Mouse (Mus musculus): ENCODE results near the gene Rasa3. TPM values are rescaled to one million over a fixed set of nuclear protein-coding genes. Genes with fewer than 3 reads are reported as not detected.

Rasa3 gene
- polyA plus RNA-seq, 1 experiment from 2014 or later: 26.0 TPM

DNA sequence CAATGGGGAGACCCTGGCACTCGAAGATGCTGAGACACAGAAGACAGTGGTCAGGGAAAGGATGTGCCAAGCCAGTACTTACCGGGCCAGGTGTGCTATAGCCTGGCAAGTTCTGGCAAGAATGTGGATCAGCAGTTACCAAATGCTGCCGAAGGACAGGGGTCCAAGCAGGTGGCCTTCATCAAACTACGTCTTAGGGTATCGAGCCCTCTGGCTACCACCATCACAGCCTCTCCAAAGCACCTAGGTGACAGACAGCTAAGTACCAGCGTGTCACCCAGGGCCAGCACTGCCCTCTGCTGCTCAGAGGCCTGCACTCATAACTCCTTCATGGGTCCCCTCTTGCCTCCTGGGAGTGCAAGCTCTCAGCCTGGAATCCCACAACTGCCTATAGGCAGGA, 81.5 kb downstream of the Rasa3 start:
- H3K36me3 ChIP-seq (ENCODE audit: control insufficient read depth, insufficient read depth, low read length): peaks cover 10% of the 10 kb centered on the region; the same call in 1 of the 2 replicates
- H3K27me3 ChIP-seq (ENCODE audit: control insufficient read depth, insufficient read depth, low read length): no peaks in the 10 kb centered on the region
- H3K4me1 ChIP-seq (ENCODE audit: control insufficient read depth, insufficient read depth, low read length): no peaks in the 10 kb centered on the region
- DNase-seq (no peak), ATAC-seq (ENCODE audit: low FRiP score, low TSS enrichment) (no peak)
- whole genome bisulfite sequencing: 92% methylated on average over 6 of the region's 6 CpGs
- H3K9ac ChIP-seq (replicated peaks; ENCODE audit: low read length): no peak overlapping the region
- H3K9me3 ChIP-seq (ENCODE audit: control insufficient read depth, low read length): no peaks in the 10 kb centered on the region
- H3K4me2 ChIP-seq (ENCODE audit: low read length): no peak overlapping the region
- H3K4me3 ChIP-seq (replicated peaks; ENCODE audit: low read depth, low read length): no peak overlapping the region
- no peak overlapping the region for H3K27ac ChIP-seq (replicated peaks; ENCODE audit: low read depth, low read length)

GRCm38 (mm10) chr8:13594884-13595323, 82.5 kb downstream of the Rasa3 start:
- DNase-seq: no peak
- Histone ChIP-seq H3K27ac (replicated peaks; ENCODE audit: low read depth, low read length) (no peak overlapping the region), H3K36me3 (ENCODE audit: control insufficient read depth, insufficient read depth, low read length) (peaks cover 10% of the 10 kb centered on the region; the same call in 1 of the 2 replicates), H3K4me2 (ENCODE audit: low read length) (no peak overlapping the region), H3K4me1 (ENCODE audit: control insufficient read depth, insufficient read depth, low read length) (no peaks in the 10 kb centered on the region), H3K9ac (replicated peaks; ENCODE audit: low read length) (no peak overlapping the region), H3K27me3 (ENCODE audit: control insufficient read depth, insufficient read depth, low read length) (no peaks in the 10 kb centered on the region), H3K9me3 (ENCODE audit: control insufficient read depth, low read length) (no peaks in the 10 kb centered on the region), H3K4me3 (replicated peaks; ENCODE audit: low read depth, low read length) (no peak overlapping the region)
- WGBS: 90% methylated on average over 11 of the region's 11 CpGs
- no peak for ATAC-seq (ENCODE audit: low FRiP score, low TSS enrichment)

- WGBS: 89% methylated on average over 8 of the region's 8 CpGs
- no peaks in the 10 kb centered on the region for H3K27me3 ChIP-seq (ENCODE audit: control insufficient read depth, insufficient read depth, low read length)
- ATAC-seq (ENCODE audit: low FRiP score, low TSS enrichment): no peak
Measured at GRCm38 (mm10) chr8:13593340-13593739, 84.1 kb downstream of the Rasa3 start.

DNA sequence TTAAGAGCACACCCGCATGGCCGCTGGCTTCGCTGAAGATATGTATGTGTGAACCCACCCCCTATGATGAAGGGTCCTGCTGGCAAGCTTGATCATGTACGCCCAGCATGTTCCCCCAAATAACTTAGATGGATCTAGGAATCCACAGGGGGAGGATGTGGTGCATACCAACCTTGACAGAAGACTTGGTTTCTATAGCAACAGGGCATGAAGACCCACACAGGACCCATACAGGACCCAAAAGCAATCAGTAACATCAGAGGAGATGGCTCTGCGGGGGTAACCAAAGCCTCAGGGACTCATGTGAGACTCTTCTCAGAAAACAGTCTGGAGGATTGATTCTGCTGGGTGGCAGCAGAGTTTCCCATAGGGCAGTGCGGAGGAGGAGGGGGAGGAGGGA, 86.2 kb downstream of the Rasa3 start:
- ATAC-seq (ENCODE audit: low FRiP score, low TSS enrichment): no peak
- Histone ChIP-seq H3K27me3 (ENCODE audit: control insufficient read depth, insufficient read depth, low read length) (no peaks in the 10 kb centered on the region), H3K9ac (replicated peaks; ENCODE audit: low read length) (no peak overlapping the region), H3K36me3 (ENCODE audit: control insufficient read depth, insufficient read depth, low read length) (0 out of 2 replicates have a peak, but pooled peaks cover 6% of the 10 kb centered on the region), H3K4me1 (ENCODE audit: control insufficient read depth, insufficient read depth, low read length) (no peaks in the 10 kb centered on the region), H3K9me3 (ENCODE audit: control insufficient read depth, low read length) (no peaks in the 10 kb centered on the region), H3K4me3 (replicated peaks; ENCODE audit: low read depth, low read length) (no peak overlapping the region), H3K4me2 (ENCODE audit: low read length) (no peak overlapping the region), H3K27ac (replicated peaks; ENCODE audit: low read depth, low read length) (no peak overlapping the region)
- 85% methylated on average over 6 of the region's 6 CpGs for WGBS
- no peak for DNase-seq

More at GRCm38 (mm10) chr8:13593340-13593739, 84.1 kb downstream of the Rasa3 start:
- no peak for DNase-seq
- Histone ChIP-seq H3K4me2 (ENCODE audit: low read length) (no peak overlapping the region), H3K27ac (replicated peaks; ENCODE audit: low read depth, low read length) (no peak overlapping the region), H3K9me3 (ENCODE audit: control insufficient read depth, low read length) (no peaks in the 10 kb centered on the region), H3K4me1 (ENCODE audit: control insufficient read depth, insufficient read depth, low read length) (no peaks in the 10 kb centered on the region), H3K9ac (replicated peaks; ENCODE audit: low read length) (no peak overlapping the region), H3K4me3 (replicated peaks; ENCODE audit: low read depth, low read length) (no peak overlapping the region), H3K36me3 (ENCODE audit: control insufficient read depth, insufficient read depth, low read length) (peaks cover 10% of the 10 kb centered on the region; the same call in 1 of the 2 replicates)

DNA sequence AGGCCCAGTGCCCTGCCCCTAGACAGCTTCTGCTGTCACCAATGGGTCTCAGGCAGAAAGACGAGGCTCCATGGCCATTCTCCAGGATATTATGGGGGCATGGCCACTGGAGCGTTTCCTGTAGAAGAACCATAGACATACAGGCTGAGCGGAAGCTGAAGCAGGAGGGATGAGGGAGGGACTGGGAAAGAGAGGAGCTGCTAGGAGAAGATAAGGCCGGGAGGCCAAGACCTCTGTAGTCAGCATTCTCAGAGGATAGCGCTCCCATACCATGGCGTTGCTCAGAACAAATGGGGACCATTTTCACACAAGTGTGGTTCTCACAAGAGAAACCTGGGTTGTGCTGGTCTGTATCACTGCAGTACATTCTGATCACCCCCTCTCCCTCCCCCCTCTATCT, 88.3 kb downstream of the Rasa3 start:
- ATAC-seq (ENCODE audit: low FRiP score, low TSS enrichment): no peak
- no peaks in the 10 kb centered on the region for H3K9me3 ChIP-seq (ENCODE audit: control insufficient read depth, low read length)

GRCm38 (mm10) chr8:13584652-13585051, 92.8 kb downstream of the Rasa3 start:
- peaks cover 46% of the 10 kb centered on the region for H3K36me3 ChIP-seq (ENCODE audit: control insufficient read depth, insufficient read depth, low read length)
- H3K9ac ChIP-seq (replicated peaks; ENCODE audit: low read length): no peak overlapping the region
- H3K27me3 ChIP-seq (ENCODE audit: control insufficient read depth, insufficient read depth, low read length): no peaks in the 10 kb centered on the region
- no peak overlapping the region for H3K4me2 ChIP-seq (ENCODE audit: low read length)
- no peak for ATAC-seq (ENCODE audit: low FRiP score, low TSS enrichment)
- no peaks in the 10 kb centered on the region for H3K4me1 ChIP-seq (ENCODE audit: control insufficient read depth, insufficient read depth, low read length)
- DNase-seq: no peak
- no peak overlapping the region for H3K4me3 ChIP-seq (replicated peaks; ENCODE audit: low read depth, low read length)
- WGBS: 81% methylated on average over 8 of the region's 8 CpGs
- H3K9me3 ChIP-seq (ENCODE audit: control insufficient read depth, low read length): no peaks in the 10 kb centered on the region
- no peak overlapping the region for H3K27ac ChIP-seq (replicated peaks; ENCODE audit: low read depth, low read length)

More for the DNA sequence above, 88.3 kb downstream of the Rasa3 start:
- DNase-seq: no peak
- Histone ChIP-seq H3K27ac (replicated peaks; ENCODE audit: low read depth, low read length) (no peak overlapping the region), H3K4me3 (replicated peaks; ENCODE audit: low read depth, low read length) (no peak overlapping the region), H3K9ac (replicated peaks; ENCODE audit: low read length) (no peak overlapping the region), H3K27me3 (ENCODE audit: control insufficient read depth, insufficient read depth, low read length) (no peaks in the 10 kb centered on the region), H3K36me3 (ENCODE audit: control insufficient read depth, insufficient read depth, low read length) (peaks cover 16% of the 10 kb centered on the region; the same call in 1 of the 2 replicates), H3K4me2 (ENCODE audit: low read length) (no peak overlapping the region), H3K4me1 (ENCODE audit: control insufficient read depth, insufficient read depth, low read length) (no peaks in the 10 kb centered on the region)
- WGBS: 85% methylated on average over 6 of the region's 6 CpGs

DNA sequence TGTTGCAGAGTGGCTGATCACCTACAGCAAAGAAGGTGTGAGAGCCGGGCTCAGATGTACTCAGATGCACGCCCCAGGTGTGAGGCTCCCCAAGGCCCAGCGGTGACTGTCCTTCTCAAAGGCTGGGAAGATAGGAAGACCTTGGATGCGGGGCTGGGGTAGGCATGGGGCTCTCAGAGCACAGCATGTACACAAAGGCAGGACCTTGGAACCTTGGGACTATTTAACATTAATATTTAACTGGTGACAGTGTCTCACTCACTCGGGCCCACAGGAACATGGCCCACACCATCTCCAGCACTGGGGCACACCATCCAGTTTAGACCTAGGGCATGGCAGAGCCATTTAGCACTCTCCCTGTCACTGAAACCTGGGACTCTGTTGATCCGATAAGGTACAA, 99.5 kb downstream of the Rasa3 start:
- Histone ChIP-seq H3K27ac (replicated peaks; ENCODE audit: low read depth, low read length) (no peak overlapping the region), H3K4me2 (ENCODE audit: low read length) (no peak overlapping the region), H3K4me1 (ENCODE audit: control insufficient read depth, insufficient read depth, low read length) (no peaks in the 10 kb centered on the region), H3K9me3 (ENCODE audit: control insufficient read depth, low read length) (no peaks in the 10 kb centered on the region), H3K36me3 (ENCODE audit: control insufficient read depth, insufficient read depth, low read length) (peaks cover 40% of the 10 kb centered on the region), H3K27me3 (ENCODE audit: control insufficient read depth, insufficient read depth, low read length) (no peaks in the 10 kb centered on the region), H3K9ac (replicated peaks; ENCODE audit: low read length) (no peak overlapping the region), H3K4me3 (replicated peaks; ENCODE audit: low read depth, low read length) (no peak overlapping the region)
- no peak for DNase-seq
- ATAC-seq (ENCODE audit: low FRiP score, low TSS enrichment): no peak
- WGBS: 94% methylated on average over 6 of the region's 6 CpGs

- no peak overlapping the region for H3K4me3 ChIP-seq (replicated peaks; ENCODE audit: low read depth, low read length)
- no peaks in the 10 kb centered on the region for H3K27me3 ChIP-seq (ENCODE audit: control insufficient read depth, insufficient read depth, low read length)
- H3K4me1 ChIP-seq (ENCODE audit: control insufficient read depth, insufficient read depth, low read length): no peaks in the 10 kb centered on the region
- 95% methylated on average over 11 of the region's 11 CpGs for WGBS
- ATAC-seq (ENCODE audit: low FRiP score, low TSS enrichment) (no peak), DNase-seq (no peak)
- no peak overlapping the region for H3K9ac ChIP-seq (replicated peaks; ENCODE audit: low read length)
- no peak overlapping the region for H3K27ac ChIP-seq (replicated peaks; ENCODE audit: low read depth, low read length)
- peaks cover 9% of the 10 kb centered on the region; the same call in 1 of the 2 replicates for H3K36me3 ChIP-seq (ENCODE audit: control insufficient read depth, insufficient read depth, low read length)
- no peaks in the 10 kb centered on the region for H3K9me3 ChIP-seq (ENCODE audit: control insufficient read depth, low read length)
- H3K4me2 ChIP-seq (ENCODE audit: low read length): no peak overlapping the region
Measured at GRCm38 (mm10) chr8:13571999-13572398, 105.4 kb downstream of the Rasa3 start.

GRCm38 (mm10) chr8:13562118-13562517, 115.3 kb downstream of the Rasa3 start, which contains the start of gene 1700029H14Rik:
Gene 1700029H14Rik, minus strand, starts transcription at chr8:13562461.
- DNase-seq: no peak
- 38% methylated on average over 13 of the region's 13 CpGs for WGBS

More at GRCm38 (mm10) chr8:13562118-13562517, 115.3 kb downstream of the Rasa3 start, which contains the start of gene 1700029H14Rik:
- H3K9ac ChIP-seq (replicated peaks; ENCODE audit: low read length): no peak within 1 kb of the TSS
- H3K36me3 ChIP-seq (ENCODE audit: control insufficient read depth, insufficient read depth, low read length): no peaks in the 10 kb centered on the region
- no peak within 1 kb of the TSS for H3K4me2 ChIP-seq (ENCODE audit: low read length)
- no peaks in the 10 kb centered on the region for H3K27me3 ChIP-seq (ENCODE audit: control insufficient read depth, insufficient read depth, low read length)
- no peak for ATAC-seq (ENCODE audit: low FRiP score, low TSS enrichment)
- H3K4me3 ChIP-seq (replicated peaks; ENCODE audit: low read depth, low read length): no peak within 1 kb of the TSS
- no peaks in the 10 kb centered on the region for H3K9me3 ChIP-seq (ENCODE audit: control insufficient read depth, low read length)
- H3K4me1 ChIP-seq (ENCODE audit: control insufficient read depth, insufficient read depth, low read length): no peaks in the 10 kb centered on the region
- H3K27ac ChIP-seq (replicated peaks; ENCODE audit: low read depth, low read length): no peak within 1 kb of the TSS

Measured in midbrain, embryonic 14.5 days (tissue).